Mouse (Mus musculus) large intestine, adult 2 months (tissue): ENCODE data around the gene Acox3. TPM values are rescaled to one million over a fixed set of nuclear protein-coding genes. Genes with fewer than 3 reads are reported as not detected.

Experiments
- DNase-seq: peaks from one replicate; pipeline ENCODE4 v3.0.0-alpha.2; 2012; ENCODE audit warnings: low read depth, low spot score
- WGBS: fragments of 180-500 bp; shearing (Covaris S2); methylation state at CpG from one replicate; pipeline ENCODE4 v1.1.7; 2018; 5-methylcytosine and 5-hydroxymethylcytosine counted together
- polyA plus RNA-seq: library from polyadenylated mRNA; depleted of rRNA; stranded (reverse); fragments of >200 nt; gene quantifications from 2 replicates; pipeline ENCODE4 v1.2.3, GENCODE M21; 2012

The Acox3 gene
- polyA plus RNA-seq, 1 experiment, result 27.0 TPM

GRCm38 (mm10) chr5:35607784-35608183, 24.9 kb downstream of the Acox3 start:
- 75% methylated on average over 7 of the region's 7 CpGs for WGBS

DNA sequence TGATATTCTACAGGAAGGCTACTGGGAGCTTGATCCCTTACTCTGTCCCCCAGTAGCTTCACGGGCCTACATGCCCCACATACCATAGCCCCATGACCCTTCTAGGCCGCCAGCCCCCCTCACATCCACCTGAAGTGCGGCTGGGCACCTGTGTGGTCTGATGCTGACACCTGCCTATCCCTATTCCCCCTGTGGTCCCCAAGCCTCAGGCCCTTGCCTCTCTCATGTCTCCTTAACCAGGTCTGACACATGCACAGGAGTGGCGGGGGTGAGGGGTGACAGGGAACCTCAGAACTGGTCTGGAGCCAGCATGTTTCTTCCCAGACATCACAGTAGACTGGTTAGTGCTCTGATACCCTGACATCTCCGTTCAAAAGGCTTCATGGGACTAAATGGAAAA, 25.7 kb downstream of the Acox3 start:
- 90% methylated on average over 5 of the region's 5 CpGs for WGBS
- DNase-seq, result no peak

More at GRCm38 (mm10) chr5:35607784-35608183, 24.9 kb downstream of the Acox3 start:
- DNase-seq, result no peak

DNA sequence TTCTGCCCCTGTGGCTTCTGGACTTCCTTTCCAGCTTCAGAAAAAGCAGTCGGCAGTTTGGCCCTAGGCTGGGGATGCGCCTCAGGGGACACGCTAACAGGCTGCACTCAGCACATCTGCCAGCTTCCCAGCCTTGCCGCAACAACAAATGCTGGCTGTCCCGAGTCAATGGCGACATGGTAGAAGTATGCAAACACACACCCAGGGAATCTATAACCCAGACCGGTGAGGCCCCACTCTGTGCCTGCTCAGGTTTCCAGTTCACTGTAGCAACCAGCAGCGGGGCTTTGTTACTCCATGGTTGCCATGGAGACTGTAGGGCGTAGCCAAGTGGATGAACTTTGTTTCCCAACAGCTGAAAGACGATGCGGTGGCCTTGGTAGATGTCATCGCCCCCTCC, 26.5 kb downstream of the Acox3 start:
- WGBS, result 25% methylated on average over 12 of the region's 12 CpGs
- no peak for DNase-seq

GRCm38 (mm10) chr5:35609971-35610370, 27.1 kb downstream of the Acox3 start:
- 74% methylated on average over 2 of the region's 2 CpGs for WGBS
- DNase-seq, result no peak

GRCm38 (mm10) chr5:35610381-35610780, 27.5 kb downstream of the Acox3 start:
- DNase-seq, result no peak
- 94% methylated on average over 7 of the region's 7 CpGs for WGBS

DNA sequence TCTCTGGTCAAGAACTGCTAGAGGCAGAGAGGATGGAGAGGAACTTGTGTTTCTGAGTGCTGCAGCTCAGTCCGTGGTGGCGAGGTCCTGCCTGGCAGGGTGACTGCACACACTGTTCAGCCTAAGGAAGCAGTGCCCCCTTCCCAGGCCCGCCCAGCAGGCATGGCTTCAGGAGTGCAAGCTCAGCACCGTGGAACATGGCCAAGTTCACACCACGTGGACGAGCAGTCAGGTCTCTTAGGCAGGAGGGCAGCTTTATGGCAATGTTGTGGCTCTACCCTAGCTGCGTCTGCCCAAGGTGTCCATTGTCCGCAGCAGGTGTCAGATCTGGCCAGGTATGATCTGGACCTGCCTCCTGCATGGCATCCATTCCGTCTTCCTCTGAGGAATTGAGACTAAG, 28.3 kb downstream of the Acox3 start:
- no peak for DNase-seq
- WGBS, result 79% methylated on average over 9 of the region's 9 CpGs

DNA sequence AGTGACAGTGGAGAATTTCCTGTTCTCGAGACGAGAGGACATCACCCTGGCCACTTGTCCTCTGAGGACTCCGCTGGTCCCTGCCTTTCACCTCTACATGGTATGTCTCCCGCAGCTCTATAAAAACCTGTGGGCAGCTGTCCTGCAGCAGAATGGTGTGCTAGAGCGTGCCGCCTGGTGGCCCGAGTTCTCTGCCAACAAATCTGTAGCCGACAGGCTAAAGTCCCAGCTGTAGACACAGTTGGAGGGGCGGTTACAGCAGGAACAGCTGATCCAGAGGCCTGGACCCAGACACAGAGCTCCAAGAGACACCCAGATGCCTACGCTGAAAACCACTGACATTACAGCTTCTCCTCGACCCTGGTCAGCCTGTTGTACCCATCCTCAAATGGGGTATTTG, 29.1 kb downstream of the Acox3 start:
- no peak for DNase-seq
- WGBS, result 83% methylated on average over 11 of the region's 11 CpGs

DNA sequence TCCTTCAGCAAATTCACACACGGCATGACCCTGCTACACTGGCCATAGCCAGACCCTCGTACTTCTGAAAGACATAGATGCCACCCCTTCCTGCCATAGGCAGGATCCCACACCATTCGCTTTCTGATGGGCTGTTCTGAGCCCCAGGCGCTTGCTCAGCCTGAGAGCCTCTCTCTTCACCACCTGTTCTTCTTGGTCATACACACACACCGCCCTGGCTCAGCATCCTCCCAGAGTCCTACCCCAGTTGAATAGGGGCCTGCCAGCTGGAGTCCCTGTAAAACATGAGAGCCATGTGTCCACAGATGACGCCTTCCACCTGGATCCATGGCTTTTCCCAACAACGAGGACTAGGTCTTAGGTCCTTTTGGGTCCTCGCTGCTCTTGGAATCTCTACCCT, 29.9 kb downstream of the Acox3 start:
- 91% methylated on average over 8 of the region's 8 CpGs for WGBS

GRCm38 (mm10) chr5:35616943-35617342, 34.1 kb downstream of the Acox3 start:
- no peak for DNase-seq
- WGBS, result 63% methylated on average over 5 of the region's 5 CpGs

More for the DNA sequence above, 29.9 kb downstream of the Acox3 start:
- DNase-seq, result no peak

GRCm38 (mm10) chr5:35621114-35621513, 38.3 kb downstream of the Acox3 start:
- no peak for DNase-seq
- 35% methylated on average over 4 of the region's 4 CpGs for WGBS

- no peak for DNase-seq
Observed at GRCm38 (mm10) chr5:35623831-35624230, 41.0 kb downstream of the Acox3 start.

GRCm38 (mm10) chr5:35624751-35625239, 42.0 kb downstream of the Acox3 start:
- DNase-seq, result no peak
- WGBS, result 20% methylated on average over 4 of the region's 4 CpGs

DNA sequence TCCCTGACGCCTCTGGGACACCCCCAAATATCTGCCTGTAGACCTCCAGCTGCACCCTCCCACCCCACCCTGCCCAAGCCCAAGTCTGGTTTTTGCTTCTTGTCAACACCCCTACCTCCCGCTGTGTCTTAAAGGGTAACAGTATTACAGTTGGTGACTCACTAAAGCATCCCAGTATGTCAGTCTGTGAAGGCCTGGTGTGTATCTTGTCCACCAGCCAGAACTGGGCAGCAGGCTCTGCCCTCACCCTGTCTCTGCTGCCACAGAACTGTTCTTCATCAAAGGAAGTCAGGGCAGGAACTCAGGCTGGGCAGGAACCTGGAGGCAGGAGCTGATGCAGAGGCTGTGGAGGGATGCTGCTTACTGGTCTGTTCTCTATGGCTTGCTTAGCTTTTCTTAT, 43.6 kb downstream of the Acox3 start:
- no peak for DNase-seq
- 78% methylated on average over 2 of the region's 2 CpGs for WGBS

DNA sequence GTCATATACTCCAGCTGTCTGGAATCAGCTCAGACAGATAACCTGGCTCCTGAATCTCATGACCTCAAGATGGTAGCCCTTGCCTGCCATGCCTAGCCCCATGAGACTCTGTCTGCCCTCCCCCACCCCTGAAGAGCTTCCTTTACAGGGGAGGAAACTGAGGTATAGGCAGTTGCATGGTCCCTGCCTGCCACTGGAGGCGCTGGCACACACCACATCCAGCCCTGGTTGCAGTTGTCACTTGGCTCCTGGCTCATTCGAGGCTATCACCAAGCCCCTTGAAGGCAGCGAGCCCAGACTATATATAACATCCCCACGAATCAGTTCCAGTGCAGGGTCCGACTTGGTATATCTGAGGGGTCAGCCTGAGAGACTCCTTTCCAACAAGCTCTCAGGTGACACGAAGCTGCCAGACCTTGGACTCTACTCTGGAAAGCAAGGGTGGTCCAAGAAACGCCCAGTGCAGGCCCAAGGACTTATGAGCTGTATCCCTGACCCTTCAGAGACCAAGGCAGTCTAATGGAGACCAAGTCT, 44.5 kb downstream of the Acox3 start:
- WGBS, result 56% methylated on average over 7 of the region's 7 CpGs
- no peak for DNase-seq

GRCm38 (mm10) chr5:35628685-35629084, 45.8 kb downstream of the Acox3 start:
- WGBS, result 51% methylated on average over 1 of the region's 1 CpGs

DNA sequence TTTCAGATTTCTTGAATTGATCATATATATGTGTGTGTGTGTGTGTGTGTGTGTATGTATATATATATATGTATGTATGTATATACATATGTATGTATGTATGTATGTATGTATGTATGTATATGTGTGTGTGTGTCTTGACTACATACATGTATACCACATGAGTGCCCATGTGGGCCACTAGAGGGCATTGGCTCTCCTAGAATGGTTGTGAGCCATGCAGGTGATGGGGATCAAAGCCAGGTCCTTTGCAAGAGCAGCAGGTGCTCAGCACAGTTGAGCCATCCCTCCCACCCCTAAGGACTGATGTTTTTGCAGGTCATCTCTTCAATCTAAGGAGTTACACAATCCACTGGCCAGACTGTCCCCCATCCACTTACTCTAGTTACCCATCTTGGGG, 46.5 kb downstream of the Acox3 start:
- DNase-seq, result no peak

More at GRCm38 (mm10) chr5:35628685-35629084, 45.8 kb downstream of the Acox3 start:
- DNase-seq, result no peak

- DNase-seq, result no peak
- WGBS, result 65% methylated on average over 1 of the region's 1 CpGs
Observed at GRCm38 (mm10) chr5:35630706-35631105, 47.9 kb downstream of the Acox3 start.

DNA sequence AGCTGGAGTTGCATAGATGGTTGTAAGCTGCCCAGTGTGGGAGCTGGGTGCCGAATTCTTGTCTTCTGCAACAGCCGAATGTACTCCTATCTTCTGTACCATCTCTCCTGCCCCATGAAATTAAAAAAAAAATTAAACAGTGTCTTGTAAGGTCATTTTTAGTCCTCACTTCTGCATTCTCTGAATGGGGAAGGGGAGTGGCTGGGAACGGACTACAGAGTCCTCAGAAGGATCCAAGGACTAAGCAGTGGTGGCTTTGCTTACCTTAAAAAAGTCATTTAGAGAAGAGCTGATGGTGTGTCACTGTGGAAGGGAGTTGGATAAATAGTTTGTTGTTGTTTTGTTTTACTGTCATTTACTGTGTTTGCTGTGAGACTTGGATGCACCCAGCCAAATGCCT, 48.4 kb downstream of the Acox3 start:
- no peak for DNase-seq
- 73% methylated on average over 3 of the region's 3 CpGs for WGBS

GRCm38 (mm10) chr5:35631755-35632154, 48.9 kb downstream of the Acox3 start:
- 72% methylated on average over 5 of the region's 5 CpGs for WGBS
- DNase-seq, result no peak

DNA sequence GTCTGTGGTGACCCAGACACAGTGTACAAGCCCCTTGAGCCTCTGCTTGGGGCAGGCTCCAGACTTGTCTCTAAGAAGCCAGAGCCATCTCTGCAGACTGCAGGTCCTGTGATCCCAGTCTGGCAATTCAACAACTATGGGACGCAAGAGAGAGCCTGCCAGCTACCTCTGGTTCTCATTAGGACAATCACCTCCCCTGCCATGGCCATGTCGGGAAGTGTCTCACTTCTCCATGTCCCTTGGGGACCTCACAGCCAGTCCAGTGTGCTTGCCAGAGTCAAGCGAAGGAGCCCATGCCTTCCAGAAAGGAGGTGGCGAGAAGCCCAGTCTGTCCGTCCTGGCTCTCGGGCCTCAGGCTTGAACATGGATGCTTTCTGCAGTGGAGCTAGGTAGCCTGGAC, 50.0 kb downstream of the Acox3 start:
- WGBS, result 80% methylated on average over 6 of the region's 6 CpGs
- DNase-seq, result no peak

DNA sequence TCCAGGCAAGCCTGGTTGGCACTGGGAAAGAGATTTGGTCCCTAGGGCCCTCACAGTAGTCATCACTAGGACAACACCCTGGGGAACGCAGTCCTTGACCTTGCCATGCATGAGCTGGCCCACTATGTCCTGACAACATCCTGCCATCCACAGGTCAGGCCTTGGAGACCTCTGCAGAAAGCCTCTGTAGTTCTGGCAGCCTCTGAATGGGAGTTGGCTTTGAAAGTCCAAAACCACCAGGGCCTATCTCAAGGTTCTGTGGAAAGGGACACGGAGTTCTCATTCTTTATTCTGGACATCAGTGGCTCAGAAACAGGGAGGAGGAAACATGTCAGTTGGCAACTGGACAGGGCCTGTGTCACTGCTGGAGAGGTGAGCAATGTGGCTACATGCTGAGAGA, 53.2 kb downstream of the Acox3 start:
- DNase-seq, result no peak
- WGBS, result 81% methylated on average over 2 of the region's 2 CpGs

- 57% methylated on average over 10 of the region's 10 CpGs for WGBS
- DNase-seq, result no peak
Observed at GRCm38 (mm10) chr5:35641961-35642584, 59.2 kb downstream of the Acox3 start.
